Mouse (Mus musculus) C2C12 (cell line): Measurements from ENCODE around the gene Elmo2.

ENCODE experiments used
- CTCF ChIP-seq: IDR thresholded peaks from one replicate; pipeline ENCODE4 v1.5.1; 2011; ENCODE audit not compliant: control insufficient read depth, insufficient read depth, insufficient read length
- MAX ChIP-seq: IDR thresholded peaks from one replicate; pipeline ENCODE4 v1.6.1; 2011; ENCODE audit warnings: mild to moderate bottlenecking, control low read depth
- USF1 ChIP-seq: IDR thresholded peaks from one replicate; pipeline ENCODE4 v1.6.1; 2011; ENCODE audit warnings: low read depth, mild to moderate bottlenecking, control low read depth, moderate library complexity

GRCm38 (mm10) chr2:165240371-165240770 lies 85.9 kb downstream of the Elmo2 start:
- TF ChIP-seq MAX (no peak), CTCF (no peak), USF1 (no peak)
